Mouse (Mus musculus): ENCODE measurements around the gene Col18a1. TPM values are rescaled to one million over a fixed set of nuclear protein-coding genes. Genes with fewer than 3 reads are reported as not detected.

Gene Col18a1
- total RNA-seq, 1 experiment = 414 TPM

DNA sequence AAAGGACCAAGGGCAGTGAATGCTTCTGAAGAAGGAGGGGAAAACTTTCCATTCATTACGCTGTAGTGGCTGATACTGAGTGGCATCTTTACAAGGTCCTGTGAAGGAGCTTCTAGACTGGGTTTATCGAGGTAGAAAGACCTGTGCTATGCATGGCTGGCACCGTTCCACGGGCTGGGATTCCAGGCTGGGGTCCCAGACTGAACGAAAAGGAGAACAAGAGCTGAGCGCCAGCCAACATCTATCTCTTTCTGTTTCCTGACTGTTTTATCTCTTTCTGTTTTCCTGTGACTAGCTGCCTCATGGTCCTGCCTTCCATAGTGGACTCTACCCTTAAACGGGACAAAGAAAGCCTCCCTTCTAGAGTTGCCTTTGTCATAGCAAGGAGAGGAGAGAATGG, 21.1 kb upstream of the Col18a1 start:
- no peak overlapping the region for H3K9ac ChIP-seq (ENCODE audit: insufficient read depth, low read depth, low read length, poor library complexity, severe bottlenecking)
- no peak for DNase-seq (ENCODE audit: low read depth, low spot score)
- H3K4me3 ChIP-seq (ENCODE audit: insufficient read depth in 1 of 2, low read depth in 1 of 2, low read length in 2 of 2, poor library complexity in 1 of 2, severe bottlenecking in 1 of 2) = no peak overlapping the region
- no peaks in the 10 kb centered on the region for H3K36me3 ChIP-seq (ENCODE audit: control insufficient read depth, insufficient read depth, low read length, poor library complexity, severe bottlenecking)
- H3K9me3 ChIP-seq (ENCODE audit: control insufficient read depth, insufficient read depth, low read depth, low read length) = no peaks in the 10 kb centered on the region
- TF ChIP-seq HCFC1 (IDR thresholded peaks at IDR 0.05; ENCODE audit: borderline replicate concordance, insufficient read depth, low read length) (no peak), ZNF384 (IDR thresholded peaks at IDR 0.05; ENCODE audit: low read depth, low read length) (no peak), MAFK (IDR thresholded peaks at IDR 0.05; ENCODE audit: insufficient read depth, low read depth, low read length) (no peak), CHD2 (IDR thresholded peaks at IDR 0.05; ENCODE audit: low read depth, low read length) (no peak), ZC3H11A (IDR thresholded peaks at IDR 0.05; ENCODE audit: borderline replicate concordance, low read depth, low read length) (no peak)
- no peak overlapping the region for H3K27ac ChIP-seq (ENCODE audit: insufficient read depth, low read depth, low read length, poor library complexity, severe bottlenecking)
- in situ Hi-C loops (cut with MboI; ENCODE audit: low sequenced_read_pairs in 2 of 2, unreplicated experiment in 2 of 2) = no loop called here
- H3K4me1 ChIP-seq (ENCODE audit: control insufficient read depth in 2 of 2, insufficient read depth in 2 of 2, low read length in 2 of 2, poor library complexity in 1 of 2) = peaks cover 20 to 43% of the 10 kb centered on the region in 2 experiments

DNA sequence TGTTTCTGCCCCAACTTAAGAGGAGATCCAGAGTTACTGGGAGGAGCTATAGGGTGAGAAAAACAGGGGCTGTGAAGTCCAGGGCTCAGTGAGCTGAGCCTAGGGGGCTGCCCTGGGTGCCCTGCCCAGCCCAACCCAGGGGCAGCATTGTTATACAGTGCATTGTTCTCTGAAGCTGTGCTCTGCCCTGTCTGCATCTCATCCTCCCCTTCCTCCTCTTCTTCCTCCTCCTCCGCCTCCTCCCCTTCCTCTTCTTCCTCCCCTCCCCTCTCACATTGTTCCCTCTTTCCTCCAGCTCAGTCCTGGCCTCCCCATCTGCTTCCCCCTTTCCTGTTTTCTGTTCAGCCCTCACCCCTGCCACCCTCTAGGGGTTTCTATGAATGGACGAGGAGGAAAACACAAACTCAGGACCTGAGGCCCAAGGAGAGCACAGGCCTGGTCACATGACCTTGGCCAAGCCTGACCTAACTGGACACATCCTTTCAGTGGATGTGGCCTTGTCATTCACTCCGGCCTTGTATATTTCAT, 16.5 kb upstream of the Col18a1 start:
- H3K4me3 ChIP-seq (ENCODE audit: insufficient read depth in 1 of 2, low read depth in 1 of 2, low read length in 2 of 2, poor library complexity in 1 of 2, severe bottlenecking in 1 of 2) = no peak overlapping the region
- no peak for TF ChIP-seq ZNF384 (IDR thresholded peaks at IDR 0.05; ENCODE audit: low read depth, low read length)
- TF ChIP-seq HCFC1 (IDR thresholded peaks at IDR 0.05; ENCODE audit: borderline replicate concordance, insufficient read depth, low read length) = no peak
- TF ChIP-seq CHD2 (IDR thresholded peaks at IDR 0.05; ENCODE audit: low read depth, low read length) = no peak
- TF ChIP-seq ZC3H11A (IDR thresholded peaks at IDR 0.05; ENCODE audit: borderline replicate concordance, low read depth, low read length) = no peak
- no peak for TF ChIP-seq MAFK (IDR thresholded peaks at IDR 0.05; ENCODE audit: insufficient read depth, low read depth, low read length)
- peaks cover 3 to 19% of the 10 kb centered on the region in 2 experiments; a peak in 3 of 4 replicates for H3K4me1 ChIP-seq (ENCODE audit: control insufficient read depth in 2 of 2, insufficient read depth in 2 of 2, low read length in 2 of 2, poor library complexity in 1 of 2)
- DNase-seq (ENCODE audit: low read depth, low spot score) = no peak
- no peaks in the 10 kb centered on the region for H3K36me3 ChIP-seq (ENCODE audit: control insufficient read depth, insufficient read depth, low read length, poor library complexity, severe bottlenecking)
- no peaks in the 10 kb centered on the region for H3K9me3 ChIP-seq (ENCODE audit: control insufficient read depth, insufficient read depth, low read depth, low read length)
- no peak overlapping the region for H3K9ac ChIP-seq (ENCODE audit: insufficient read depth, low read depth, low read length, poor library complexity, severe bottlenecking)
- in situ Hi-C loops (cut with MboI; ENCODE audit: low sequenced_read_pairs in 2 of 2, unreplicated experiment in 2 of 2) = no loop called here
- H3K27ac ChIP-seq (ENCODE audit: insufficient read depth, low read depth, low read length, poor library complexity, severe bottlenecking) = peak overlapping the region; percentile 65

DNA sequence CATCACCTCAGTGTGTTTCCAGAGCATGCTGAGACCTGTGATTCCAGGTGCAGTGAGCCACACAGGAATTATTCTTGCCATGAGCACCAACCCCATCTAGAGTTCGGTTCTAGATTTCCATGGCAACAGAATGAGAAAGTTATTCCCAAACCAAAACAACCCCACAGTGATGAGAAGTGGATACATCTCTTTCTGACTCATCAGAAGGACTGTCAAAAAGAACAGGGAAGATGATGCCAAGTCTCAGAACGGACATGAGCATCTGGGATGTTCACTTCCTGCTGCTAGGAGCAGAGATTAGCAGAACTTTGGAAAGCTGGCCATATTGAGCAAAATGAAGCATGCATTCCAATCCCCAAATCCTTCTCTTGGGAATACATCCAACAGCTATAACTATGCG, 13.8 kb upstream of the Col18a1 start:
- no peak for DNase-seq (ENCODE audit: low read depth, low spot score)
- Histone ChIP-seq H3K4me1 (ENCODE audit: control insufficient read depth in 2 of 2, insufficient read depth in 2 of 2, low read length in 2 of 2, poor library complexity in 1 of 2) (peaks cover 3 to 16% of the 10 kb centered on the region in 2 experiments; a peak in 3 of 4 replicates), H3K36me3 (ENCODE audit: control insufficient read depth, insufficient read depth, low read length, poor library complexity, severe bottlenecking) (no peaks in the 10 kb centered on the region), H3K4me3 (ENCODE audit: insufficient read depth in 1 of 2, low read depth in 1 of 2, low read length in 2 of 2, poor library complexity in 1 of 2, severe bottlenecking in 1 of 2) (no peak overlapping the region), H3K9ac (ENCODE audit: insufficient read depth, low read depth, low read length, poor library complexity, severe bottlenecking) (no peak overlapping the region), H3K27ac (ENCODE audit: insufficient read depth, low read depth, low read length, poor library complexity, severe bottlenecking) (no peak overlapping the region), H3K9me3 (ENCODE audit: control insufficient read depth, insufficient read depth, low read depth, low read length) (no peaks in the 10 kb centered on the region)
- in situ Hi-C loops (cut with MboI; ENCODE audit: low sequenced_read_pairs in 2 of 2, unreplicated experiment in 2 of 2) = no loop called here
- TF ChIP-seq ZC3H11A (IDR thresholded peaks at IDR 0.05; ENCODE audit: borderline replicate concordance, low read depth, low read length) (no peak), ZNF384 (IDR thresholded peaks at IDR 0.05; ENCODE audit: low read depth, low read length) (no peak), HCFC1 (IDR thresholded peaks at IDR 0.05; ENCODE audit: borderline replicate concordance, insufficient read depth, low read length) (no peak), CHD2 (IDR thresholded peaks at IDR 0.05; ENCODE audit: low read depth, low read length) (no peak), MAFK (IDR thresholded peaks at IDR 0.05; ENCODE audit: insufficient read depth, low read depth, low read length) (no peak)

DNA sequence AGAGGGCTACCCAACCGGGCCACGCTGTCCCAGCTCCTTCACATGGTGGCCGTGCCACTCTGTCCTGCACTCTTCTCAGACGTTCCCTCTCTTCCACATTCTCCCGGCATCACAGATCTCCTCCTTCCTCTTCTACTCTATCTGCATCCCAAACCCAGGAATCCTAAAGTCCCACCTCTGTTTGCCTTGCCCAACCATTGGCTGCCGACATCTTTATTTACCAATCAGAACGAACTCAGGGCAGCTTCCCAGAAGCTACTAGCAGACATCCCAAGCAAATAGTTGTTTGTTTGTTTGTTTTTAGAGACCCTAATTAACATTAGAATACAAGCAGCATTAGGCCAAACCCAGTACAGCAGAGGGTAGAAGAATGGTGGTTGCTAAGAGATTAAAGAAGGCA, 12.3 kb upstream of the Col18a1 start:
- Histone ChIP-seq H3K4me1 (ENCODE audit: control insufficient read depth in 2 of 2, insufficient read depth in 2 of 2, low read length in 2 of 2, poor library complexity in 1 of 2) (peaks cover 3 to 16% of the 10 kb centered on the region in 2 experiments; a peak in 3 of 4 replicates), H3K4me3 (ENCODE audit: insufficient read depth in 1 of 2, low read depth in 1 of 2, low read length in 2 of 2, poor library complexity in 1 of 2, severe bottlenecking in 1 of 2) (peak overlapping the region; percentile 54 to 57), H3K27ac (ENCODE audit: insufficient read depth, low read depth, low read length, poor library complexity, severe bottlenecking) (peak overlapping the region; percentile 78), H3K9ac (ENCODE audit: insufficient read depth, low read depth, low read length, poor library complexity, severe bottlenecking) (peak overlapping the region; percentile 64), H3K9me3 (ENCODE audit: control insufficient read depth, insufficient read depth, low read depth, low read length) (no peaks in the 10 kb centered on the region), H3K36me3 (ENCODE audit: control insufficient read depth, insufficient read depth, low read length, poor library complexity, severe bottlenecking) (no peaks in the 10 kb centered on the region)
- TF ChIP-seq ZC3H11A (IDR thresholded peaks at IDR 0.05; ENCODE audit: borderline replicate concordance, low read depth, low read length) (no peak), CHD2 (IDR thresholded peaks at IDR 0.05; ENCODE audit: low read depth, low read length) (no peak), ZNF384 (IDR thresholded peaks at IDR 0.05; ENCODE audit: low read depth, low read length) (no peak), MAFK (IDR thresholded peaks at IDR 0.05; ENCODE audit: insufficient read depth, low read depth, low read length) (no peak), HCFC1 (IDR thresholded peaks at IDR 0.05; ENCODE audit: borderline replicate concordance, insufficient read depth, low read length) (no peak)
- in situ Hi-C loops (cut with MboI; ENCODE audit: low sequenced_read_pairs in 2 of 2, unreplicated experiment in 2 of 2) = no loop called here
- no peak for DNase-seq (ENCODE audit: low read depth, low spot score)

All from ES-E14 (cell line).